Mouse (Mus musculus) right cerebral cortex, adult 18-20 months (tissue): ENCODE data around the gene Uchl5.

Experiments
- DNase-seq: peaks from one replicate; pipeline ENCODE4 v3.0.0; 2022; ENCODE audit warnings: mixed read lengths

Gene Uchl5

DNA sequence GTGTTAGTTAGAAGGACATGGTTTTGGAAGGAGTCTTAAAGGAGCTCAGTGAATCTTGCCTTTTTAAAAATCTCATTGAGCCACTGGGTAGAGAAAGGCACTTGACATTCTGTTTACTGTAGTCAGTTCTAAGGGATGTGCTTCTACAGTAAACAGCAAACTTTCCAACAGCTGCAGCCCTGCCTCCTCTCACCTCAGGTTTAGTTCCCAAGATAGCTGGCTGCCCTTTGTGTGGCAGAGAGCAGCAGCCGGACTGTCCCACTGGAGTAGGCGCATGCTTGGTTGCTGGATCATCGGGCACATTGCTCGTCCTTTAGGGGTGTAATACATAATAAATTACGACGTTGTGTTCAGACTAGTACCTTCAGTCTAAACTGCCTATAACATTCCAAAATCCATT lies 32.0 kb downstream of the Uchl5 start:
- DNase-seq: no peak

- DNase-seq: peak; percentile 59
These were observed 36.7 kb downstream of the Uchl5 start for GRCm38 (mm10) chr1:143813676-143814360.

GRCm38 (mm10) chr1:143820096-143820877 lies 43.2 kb downstream of the Uchl5 start:
- no peak for DNase-seq

DNA sequence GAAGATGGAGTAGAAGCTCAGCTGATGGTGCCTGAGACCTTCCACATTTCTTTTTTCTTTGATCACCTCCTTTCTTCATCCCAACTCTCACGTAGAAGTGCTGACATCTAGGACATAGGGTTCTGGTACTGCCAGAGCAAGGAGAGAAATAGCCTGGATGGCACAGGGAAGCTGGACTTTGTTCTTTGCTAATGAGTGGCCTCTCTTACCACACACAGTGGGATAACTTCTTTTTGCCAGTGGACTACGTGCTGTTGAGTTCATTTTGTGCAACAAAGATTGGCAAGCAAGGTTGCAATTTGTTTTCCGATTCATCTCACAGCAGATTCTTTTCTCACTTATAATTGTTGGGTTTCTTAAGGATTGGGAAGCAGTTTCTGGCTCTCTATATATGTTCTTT lies 45.6 kb downstream of the Uchl5 start:
- no peak for DNase-seq

DNA sequence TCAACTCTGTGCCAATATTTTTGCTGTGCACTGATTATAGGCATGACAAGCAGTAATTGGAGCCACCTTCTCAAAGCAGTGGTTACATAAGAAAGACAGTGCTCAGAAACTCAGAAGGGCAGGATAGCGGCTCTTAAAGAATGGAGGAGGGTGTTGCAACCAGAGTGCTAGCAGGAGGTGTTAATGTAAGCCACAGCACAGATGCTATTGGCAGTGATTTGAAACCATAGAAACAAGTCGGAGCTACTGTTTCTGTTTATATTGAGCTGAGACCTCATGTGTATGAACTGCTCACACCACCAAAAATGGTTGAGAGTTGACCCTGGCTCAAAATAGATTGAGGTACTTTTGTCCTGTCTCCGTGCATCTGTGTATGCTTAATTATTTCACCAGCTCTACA lies 53.6 kb downstream of the Uchl5 start:
- peak; percentile 71 for DNase-seq

DNA sequence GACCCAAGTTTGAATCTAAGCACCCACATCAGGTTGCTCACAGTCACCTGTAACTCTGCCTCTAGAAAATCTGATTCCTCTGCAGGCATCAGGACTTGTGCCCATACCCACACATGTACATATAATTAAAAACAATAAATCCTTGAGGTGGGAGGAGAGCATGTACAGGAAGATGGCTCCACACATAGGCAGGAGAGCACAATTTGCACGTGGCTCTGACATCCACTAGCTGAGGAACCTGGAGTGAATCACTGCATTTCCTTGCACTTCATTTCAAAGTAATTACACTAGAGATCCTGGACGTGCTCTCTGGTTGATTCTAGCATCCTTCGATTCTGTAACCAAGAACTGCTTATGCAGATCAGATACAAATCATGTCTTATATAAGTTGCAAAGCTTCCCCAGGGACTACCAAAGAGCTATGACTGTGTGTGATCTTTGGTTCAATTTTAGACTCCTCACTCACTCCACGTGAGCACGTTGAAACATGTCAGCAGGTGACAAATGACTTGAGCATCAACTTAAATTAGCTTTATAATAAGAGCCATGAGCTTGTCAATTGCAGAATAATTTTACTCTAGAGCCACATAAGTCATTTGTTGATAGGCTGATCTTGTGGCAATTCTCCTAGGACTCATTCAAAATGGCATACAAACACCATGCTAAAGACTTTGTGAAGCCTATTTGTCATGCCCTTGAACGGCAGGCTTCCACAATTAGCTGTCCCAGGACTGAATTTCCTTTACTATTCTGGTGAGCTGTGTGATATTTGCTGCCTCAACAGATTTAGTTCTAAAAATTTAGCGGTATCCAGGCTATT lies 59.5 kb downstream of the Uchl5 start:
- DNase-seq: no peak

DNA sequence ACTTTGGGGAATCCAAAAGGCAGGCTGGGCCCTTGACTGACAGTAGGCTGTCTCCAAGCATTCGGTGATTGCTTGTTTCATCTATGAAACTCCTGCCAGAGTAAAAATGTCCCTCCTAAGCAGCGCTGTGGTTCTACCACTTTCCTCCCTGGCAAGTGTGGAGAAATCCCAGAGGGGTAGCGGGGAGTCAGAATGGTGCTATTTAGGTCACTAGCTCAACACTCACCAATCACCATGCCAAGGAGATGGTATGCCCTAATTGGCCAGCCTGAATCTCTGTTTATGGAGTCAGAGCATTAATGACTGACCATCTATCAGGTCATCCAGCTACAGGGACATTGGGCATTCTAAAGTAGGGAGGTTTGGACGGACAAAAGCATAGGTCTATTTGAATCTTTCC lies 60.6 kb downstream of the Uchl5 start:
- no peak for DNase-seq

DNA sequence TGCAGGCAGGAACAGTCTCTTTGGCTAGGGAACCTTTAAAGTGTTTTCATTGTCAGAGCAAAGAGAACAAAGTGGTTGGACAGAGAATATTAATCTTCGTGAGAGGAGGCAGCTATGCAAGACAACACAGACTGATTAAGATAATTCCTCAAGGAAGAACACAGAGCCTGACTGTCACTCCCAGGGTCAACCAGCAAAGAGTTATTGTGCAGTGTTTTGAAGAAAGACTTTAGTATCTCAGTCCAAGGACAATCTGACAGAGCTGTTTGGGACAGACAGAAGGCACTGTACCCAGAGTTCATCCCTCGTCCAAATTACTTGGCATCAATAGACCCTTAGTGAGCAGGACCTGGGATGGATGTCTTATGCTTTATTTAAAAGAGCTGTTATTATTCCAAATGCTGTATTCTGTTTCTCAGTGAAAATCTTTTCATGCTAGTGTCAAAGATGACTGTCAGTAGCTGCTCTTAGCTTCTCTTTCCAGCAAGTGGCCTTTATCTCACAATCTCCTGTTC lies 61.9 kb downstream of the Uchl5 start:
- DNase-seq: no peak

DNA sequence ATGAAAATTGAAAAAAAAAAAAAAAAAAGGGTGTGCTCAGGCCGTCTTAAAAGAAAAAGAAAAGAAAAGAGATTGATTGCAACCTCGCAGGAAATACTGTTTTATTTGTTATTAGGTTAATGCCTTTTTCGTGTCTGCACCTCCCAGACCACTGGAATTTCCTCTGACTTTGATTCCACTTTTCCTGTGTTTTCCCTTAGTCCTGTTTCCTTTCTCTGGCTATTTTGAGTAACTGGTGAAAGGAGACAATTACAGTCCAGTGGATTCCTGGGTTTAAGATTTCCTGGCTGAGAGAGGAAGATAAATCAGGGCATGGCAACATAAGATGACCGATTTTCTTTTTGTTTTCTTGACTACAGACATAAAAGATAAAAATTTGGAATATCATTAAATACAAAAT lies 75.3 kb downstream of the Uchl5 start:
- no peak for DNase-seq

GRCm38 (mm10) chr1:143852779-143853358 lies 75.8 kb downstream of the Uchl5 start:
- DNase-seq: no peak

DNA sequence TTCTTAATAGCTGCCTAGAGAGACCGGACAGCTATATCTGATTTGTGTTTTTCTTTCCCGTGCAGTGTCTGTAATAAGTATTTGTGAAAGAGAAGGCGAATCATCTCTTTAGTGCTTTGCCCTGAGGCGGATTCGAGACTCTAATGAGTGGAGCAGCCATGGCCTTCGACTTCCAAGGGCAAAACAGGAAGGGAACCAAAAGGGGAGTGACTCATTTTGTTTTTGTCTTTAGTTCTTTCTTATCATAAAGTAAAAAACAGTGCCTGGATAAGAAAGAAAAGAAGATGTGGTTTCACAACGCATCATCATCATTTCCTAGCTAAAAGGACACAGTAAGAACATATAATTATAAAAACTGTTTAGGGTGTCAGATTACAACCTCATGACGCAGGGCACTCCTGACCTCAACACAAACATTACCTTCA lies 76.6 kb downstream of the Uchl5 start:
- no peak for DNase-seq

DNA sequence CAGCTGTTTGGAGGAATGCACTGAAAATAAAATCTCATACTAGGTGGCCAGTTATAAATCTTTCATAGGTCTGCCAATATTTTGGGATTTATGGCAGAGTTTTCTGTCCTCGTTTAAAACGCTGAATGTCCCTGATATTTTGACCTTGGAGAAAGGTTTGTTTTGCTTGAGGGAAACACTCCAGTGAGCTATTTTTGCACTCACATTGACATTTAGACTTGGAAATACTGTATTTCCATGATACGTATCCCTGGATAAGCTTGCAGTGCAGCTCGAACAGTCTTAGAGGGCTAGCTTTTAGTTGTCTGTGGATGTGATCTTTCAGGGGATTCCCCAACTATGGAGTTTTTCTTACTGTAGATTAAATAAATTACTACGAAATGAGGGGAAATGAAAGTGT lies 78.6 kb downstream of the Uchl5 start:
- no peak for DNase-seq
